Mouse (Mus musculus): ENCODE measurements around the gene Tmem206. TPM values are rescaled to one million over a fixed set of nuclear protein-coding genes. Genes with fewer than 3 reads are reported as not detected.
A peak's percentile ranks its signal among the peaks of the same experiment; 100 is the strongest.

The Tmem206 gene
- polyA plus RNA-seq (2014; fragmentation: Nextera tagmentation; extraction: Ambion mirVana): 57.0 and 62.5 TPM in 2 replicates

DNA sequence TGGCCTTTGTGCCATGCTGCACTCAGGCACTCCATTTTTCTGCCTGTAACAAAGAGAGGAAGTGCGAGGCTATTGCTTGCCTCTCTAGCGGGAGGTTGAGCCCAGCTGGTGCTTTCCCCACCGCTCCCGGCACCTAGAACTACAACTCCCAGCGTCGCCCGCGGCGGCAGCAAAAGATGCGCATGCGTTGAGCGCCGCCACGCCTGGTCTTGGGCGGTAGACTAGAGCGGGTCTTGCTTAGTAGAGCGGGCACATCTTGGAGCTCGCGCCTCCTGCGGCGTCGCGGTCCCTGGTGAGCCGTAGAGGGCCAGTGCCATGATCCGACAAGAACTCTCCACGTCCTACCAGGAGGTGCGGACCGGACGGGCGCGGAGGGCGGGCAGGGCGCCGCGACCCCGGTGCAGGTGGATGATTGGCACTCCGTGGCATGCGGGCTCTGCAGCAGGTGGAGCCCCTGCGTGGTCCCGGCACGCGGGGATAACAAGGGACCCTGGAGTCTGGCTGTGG is at the start of gene Tmem206:
Gene Tmem206 (plus strand): TSS at position 187 of the 507 bp plus-strand sequence.
- no peaks in the 10 kb centered on the region for H3K9me3 ChIP-seq (replicated peaks; ENCODE audit: control insufficient read depth, low read length)
- peak within 1 kb of the TSS; percentile 92 for H3K9ac ChIP-seq (ENCODE audit: low read length)
- peak within 1 kb of the TSS; percentile 84 for H3K4me3 ChIP-seq (ENCODE audit: low read depth, low read length)
- 0 out of 2 replicates have a peak, but pooled peaks cover 5% of the 10 kb centered on the region for H3K36me3 ChIP-seq (ENCODE audit: control insufficient read depth, insufficient read depth, low read length)
- peak within 1 kb of the TSS; percentile 87 for H3K4me2 ChIP-seq (ENCODE audit: low read length)
- H3K27ac ChIP-seq (ENCODE audit: low read depth, low read length): peak within 1 kb of the TSS; percentile 85
- H3K27me3 ChIP-seq (replicated peaks; ENCODE audit: control insufficient read depth, insufficient read depth, low read length): no peaks in the 10 kb centered on the region
- under 1% methylated on average over 41 of the region's 42 CpGs for WGBS
- ATAC-seq (peak; percentile 97), DNase-seq (ENCODE audit: low spot score) (peak; percentile 98)
- peaks cover 26% of the 10 kb centered on the region for H3K4me1 ChIP-seq (ENCODE audit: control insufficient read depth, insufficient read depth, low read length)

- Histone ChIP-seq H3K9ac (ENCODE audit: low read length) (no peak overlapping the region), H3K4me3 (ENCODE audit: low read depth, low read length) (no peak overlapping the region), H3K4me2 (ENCODE audit: low read length) (no peak overlapping the region), H3K27ac (ENCODE audit: low read depth, low read length) (no peak overlapping the region), H3K36me3 (ENCODE audit: control insufficient read depth, insufficient read depth, low read length) (no peaks in the 10 kb centered on the region), H3K9me3 (replicated peaks; ENCODE audit: control insufficient read depth, low read length) (no peaks in the 10 kb centered on the region), H3K27me3 (replicated peaks; ENCODE audit: control insufficient read depth, insufficient read depth, low read length) (no peaks in the 10 kb centered on the region), H3K4me1 (ENCODE audit: control insufficient read depth, insufficient read depth, low read length) (no peaks in the 10 kb centered on the region)
- WGBS: 87% methylated on average over 7 of the region's 7 CpGs
- no peak for ATAC-seq
- DNase-seq (ENCODE audit: low spot score): no peak
Measured at GRCm38 (mm10) chr1:191276181-191276580, 49.5 kb upstream of the Tmem206 start.

DNA sequence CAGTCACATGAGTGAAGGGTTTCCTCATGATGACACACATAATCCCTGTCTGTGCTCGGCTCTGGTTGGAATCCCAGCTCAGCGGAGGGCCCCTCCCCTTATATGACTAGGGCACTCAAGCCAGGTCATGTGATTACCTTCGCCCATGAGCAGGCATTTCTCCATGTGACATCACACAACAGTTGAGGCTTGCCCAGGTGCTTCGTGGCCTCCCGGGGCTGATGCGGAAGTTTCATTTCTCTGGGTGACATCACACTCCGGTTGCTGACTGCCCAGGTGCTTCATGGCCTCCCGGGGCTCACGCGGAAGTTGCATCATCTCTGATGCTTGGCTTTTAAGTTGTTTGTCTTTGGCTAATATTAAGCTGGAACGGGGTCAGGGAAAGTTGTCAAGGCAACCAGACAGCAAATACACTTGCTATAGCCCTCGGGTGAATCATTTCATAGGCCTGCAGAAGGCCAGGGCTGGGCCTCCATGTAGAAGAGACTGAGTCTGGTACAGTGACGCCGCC is 48.1 kb upstream of the Tmem206 start:
- Histone ChIP-seq H3K4me3 (ENCODE audit: low read depth, low read length) (no peak overlapping the region), H3K9me3 (replicated peaks; ENCODE audit: control insufficient read depth, low read length) (no peaks in the 10 kb centered on the region), H3K9ac (ENCODE audit: low read length) (no peak overlapping the region), H3K4me1 (ENCODE audit: control insufficient read depth, insufficient read depth, low read length) (no peaks in the 10 kb centered on the region), H3K36me3 (ENCODE audit: control insufficient read depth, insufficient read depth, low read length) (no peaks in the 10 kb centered on the region), H3K4me2 (ENCODE audit: low read length) (no peak overlapping the region), H3K27me3 (replicated peaks; ENCODE audit: control insufficient read depth, insufficient read depth, low read length) (no peaks in the 10 kb centered on the region), H3K27ac (ENCODE audit: low read depth, low read length) (no peak overlapping the region)
- DNase-seq (ENCODE audit: low spot score) (no peak), ATAC-seq (no peak)
- 76% methylated on average over 14 of the region's 14 CpGs for WGBS

DNA sequence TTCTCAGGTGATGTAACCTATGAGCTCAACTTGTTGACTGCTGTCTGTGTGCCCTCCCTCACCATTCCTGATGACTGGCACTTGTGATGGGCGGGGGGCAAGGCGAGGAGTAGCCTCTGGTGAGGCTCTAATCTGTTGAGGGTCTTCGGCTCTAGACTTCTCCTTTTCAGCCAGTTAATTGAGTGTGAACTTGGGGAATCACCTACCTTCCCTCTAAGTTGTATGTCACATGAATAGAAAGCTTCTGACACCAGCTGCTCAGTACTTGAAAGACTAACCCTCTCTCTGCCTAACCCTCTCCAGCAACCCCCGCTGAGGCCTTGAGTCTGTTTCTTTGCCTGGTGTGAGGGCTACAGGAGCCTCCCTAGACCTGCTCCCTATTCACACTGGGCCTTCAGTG is 47.4 kb upstream of the Tmem206 start:
- H3K27ac ChIP-seq (ENCODE audit: low read depth, low read length): no peak overlapping the region
- ATAC-seq: no peak
- no peaks in the 10 kb centered on the region for H3K4me1 ChIP-seq (ENCODE audit: control insufficient read depth, insufficient read depth, low read length)
- H3K4me3 ChIP-seq (ENCODE audit: low read depth, low read length): no peak overlapping the region
- WGBS: 81% methylated on average over 4 of the region's 4 CpGs
- no peak overlapping the region for H3K4me2 ChIP-seq (ENCODE audit: low read length)
- no peak overlapping the region for H3K9ac ChIP-seq (ENCODE audit: low read length)
- H3K36me3 ChIP-seq (ENCODE audit: control insufficient read depth, insufficient read depth, low read length): no peaks in the 10 kb centered on the region
- no peaks in the 10 kb centered on the region for H3K9me3 ChIP-seq (replicated peaks; ENCODE audit: control insufficient read depth, low read length)
- no peak for DNase-seq (ENCODE audit: low spot score)
- no peaks in the 10 kb centered on the region for H3K27me3 ChIP-seq (replicated peaks; ENCODE audit: control insufficient read depth, insufficient read depth, low read length)

- no peaks in the 10 kb centered on the region for H3K9me3 ChIP-seq (replicated peaks; ENCODE audit: control insufficient read depth, low read length)
- H3K27me3 ChIP-seq (replicated peaks; ENCODE audit: control insufficient read depth, insufficient read depth, low read length): no peaks in the 10 kb centered on the region
- no peaks in the 10 kb centered on the region for H3K4me1 ChIP-seq (ENCODE audit: control insufficient read depth, insufficient read depth, low read length)
- no peak overlapping the region for H3K4me3 ChIP-seq (ENCODE audit: low read depth, low read length)
- H3K27ac ChIP-seq (ENCODE audit: low read depth, low read length): no peak overlapping the region
- no peak overlapping the region for H3K9ac ChIP-seq (ENCODE audit: low read length)
- no peaks in the 10 kb centered on the region for H3K36me3 ChIP-seq (ENCODE audit: control insufficient read depth, insufficient read depth, low read length)
- no peak overlapping the region for H3K4me2 ChIP-seq (ENCODE audit: low read length)
- no peak for DNase-seq (ENCODE audit: low spot score)
- ATAC-seq: no peak
- 49% methylated on average over 7 of the region's 7 CpGs for WGBS
Measured at GRCm38 (mm10) chr1:191281171-191281570, 44.5 kb upstream of the Tmem206 start.

DNA sequence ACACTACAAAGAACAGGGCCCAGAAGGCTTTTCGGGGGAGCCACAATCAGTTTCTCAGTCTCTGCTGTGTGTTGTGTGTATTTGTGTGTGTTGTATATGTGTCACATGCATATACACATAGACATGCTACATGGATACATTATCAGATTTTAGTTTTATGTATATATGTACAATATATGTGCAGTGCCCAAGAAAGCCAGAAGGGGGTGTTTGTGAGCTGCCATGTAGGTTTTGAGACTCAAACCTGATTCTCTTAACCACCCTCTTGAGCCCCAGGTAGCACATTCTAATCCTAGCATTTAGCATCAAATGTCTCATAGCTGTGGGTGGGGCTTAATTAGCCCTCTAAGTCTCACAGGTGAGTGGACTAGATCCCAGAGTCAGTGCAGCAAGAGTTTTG is 43.4 kb upstream of the Tmem206 start:
- 83% methylated on average over 1 of the region's 1 CpGs for WGBS
- DNase-seq (ENCODE audit: low spot score): no peak

DNA sequence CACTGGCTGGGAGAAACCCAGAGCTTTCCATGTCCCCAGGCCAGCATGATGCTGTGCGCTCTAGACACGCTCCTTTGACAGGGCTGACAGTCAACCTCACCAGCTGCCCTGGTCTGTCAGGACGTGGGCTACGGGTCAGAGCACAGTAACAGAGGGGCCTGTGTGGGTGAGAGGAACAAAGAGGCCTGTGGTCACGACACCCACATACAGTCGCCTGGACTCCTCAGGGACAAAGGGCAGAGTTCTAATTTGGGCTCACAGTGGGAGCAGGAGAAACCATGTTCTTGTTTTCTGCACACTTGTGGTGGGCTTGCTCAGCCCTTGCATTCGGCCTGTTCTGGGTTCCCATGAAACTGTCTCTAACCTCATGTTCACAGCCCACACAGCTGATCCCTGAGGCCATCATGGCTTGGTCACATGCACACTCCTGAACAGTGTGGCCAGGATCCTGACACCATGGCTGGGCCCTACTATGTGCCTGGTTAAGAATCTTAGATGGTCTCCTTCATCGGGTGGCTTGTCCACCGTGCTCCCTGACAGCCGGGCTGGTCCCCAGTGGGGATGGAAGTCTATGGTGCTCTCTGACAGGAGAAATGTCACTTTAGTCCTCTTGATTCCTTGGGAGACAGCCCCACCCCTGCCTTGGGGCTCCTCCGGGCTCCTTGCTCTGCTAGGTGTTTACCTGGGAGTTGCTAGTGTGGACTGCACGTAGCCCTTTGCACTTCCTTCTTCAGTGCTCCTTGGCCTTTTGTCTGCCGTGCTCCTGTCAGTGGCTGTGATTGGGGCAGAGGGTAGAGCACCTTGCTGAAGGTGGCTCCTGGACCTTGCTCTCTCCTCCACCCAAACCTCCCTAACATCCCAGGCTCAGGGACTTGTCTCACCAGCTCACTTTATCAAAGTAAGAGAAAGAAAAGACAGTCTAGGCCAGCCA is 42.3 kb upstream of the Tmem206 start:
- H3K9me3 ChIP-seq (replicated peaks; ENCODE audit: control insufficient read depth, low read length): no peaks in the 10 kb centered on the region
- WGBS: 84% methylated on average over 13 of the region's 13 CpGs
- DNase-seq (ENCODE audit: low spot score) (no peak), ATAC-seq (no peak)
- no peak overlapping the region for H3K27ac ChIP-seq (ENCODE audit: low read depth, low read length)
- H3K4me1 ChIP-seq (ENCODE audit: control insufficient read depth, insufficient read depth, low read length): no peaks in the 10 kb centered on the region
- no peaks in the 10 kb centered on the region for H3K36me3 ChIP-seq (ENCODE audit: control insufficient read depth, insufficient read depth, low read length)
- no peak overlapping the region for H3K9ac ChIP-seq (ENCODE audit: low read length)
- H3K27me3 ChIP-seq (replicated peaks; ENCODE audit: control insufficient read depth, insufficient read depth, low read length): no peaks in the 10 kb centered on the region
- no peak overlapping the region for H3K4me3 ChIP-seq (ENCODE audit: low read depth, low read length)
- no peak overlapping the region for H3K4me2 ChIP-seq (ENCODE audit: low read length)

More for the DNA sequence above, 43.4 kb upstream of the Tmem206 start:
- no peaks in the 10 kb centered on the region for H3K9me3 ChIP-seq (replicated peaks; ENCODE audit: control insufficient read depth, low read length)
- no peaks in the 10 kb centered on the region for H3K36me3 ChIP-seq (ENCODE audit: control insufficient read depth, insufficient read depth, low read length)
- no peak overlapping the region for H3K4me2 ChIP-seq (ENCODE audit: low read length)
- no peaks in the 10 kb centered on the region for H3K4me1 ChIP-seq (ENCODE audit: control insufficient read depth, insufficient read depth, low read length)
- no peak overlapping the region for H3K9ac ChIP-seq (ENCODE audit: low read length)
- H3K27ac ChIP-seq (ENCODE audit: low read depth, low read length): no peak overlapping the region
- no peaks in the 10 kb centered on the region for H3K27me3 ChIP-seq (replicated peaks; ENCODE audit: control insufficient read depth, insufficient read depth, low read length)
- no peak overlapping the region for H3K4me3 ChIP-seq (ENCODE audit: low read depth, low read length)
- no peak for ATAC-seq

- DNase-seq (ENCODE audit: low spot score): no peak
- no peaks in the 10 kb centered on the region for H3K4me1 ChIP-seq (ENCODE audit: control insufficient read depth, insufficient read depth, low read length)
- no peaks in the 10 kb centered on the region for H3K9me3 ChIP-seq (replicated peaks; ENCODE audit: control insufficient read depth, low read length)
- WGBS: 87% methylated on average over 8 of the region's 8 CpGs
- H3K27ac ChIP-seq (ENCODE audit: low read depth, low read length): no peak overlapping the region
- no peak overlapping the region for H3K4me3 ChIP-seq (ENCODE audit: low read depth, low read length)
- no peaks in the 10 kb centered on the region for H3K27me3 ChIP-seq (replicated peaks; ENCODE audit: control insufficient read depth, insufficient read depth, low read length)
- no peaks in the 10 kb centered on the region for H3K36me3 ChIP-seq (ENCODE audit: control insufficient read depth, insufficient read depth, low read length)
- no peak overlapping the region for H3K9ac ChIP-seq (ENCODE audit: low read length)
- no peak overlapping the region for H3K4me2 ChIP-seq (ENCODE audit: low read length)
- ATAC-seq: no peak
Measured at GRCm38 (mm10) chr1:191284502-191284901, 41.2 kb upstream of the Tmem206 start.

GRCm38 (mm10) chr1:191288762-191289161 is 37.0 kb upstream of the Tmem206 start:
- Histone ChIP-seq H3K4me2 (ENCODE audit: low read length) (no peak overlapping the region), H3K27ac (ENCODE audit: low read depth, low read length) (no peak overlapping the region), H3K9ac (ENCODE audit: low read length) (no peak overlapping the region), H3K4me3 (ENCODE audit: low read depth, low read length) (no peak overlapping the region), H3K27me3 (replicated peaks; ENCODE audit: control insufficient read depth, insufficient read depth, low read length) (no peaks in the 10 kb centered on the region), H3K9me3 (replicated peaks; ENCODE audit: control insufficient read depth, low read length) (no peaks in the 10 kb centered on the region), H3K4me1 (ENCODE audit: control insufficient read depth, insufficient read depth, low read length) (no peaks in the 10 kb centered on the region), H3K36me3 (ENCODE audit: control insufficient read depth, insufficient read depth, low read length) (no peaks in the 10 kb centered on the region)
- 38% methylated on average over 8 of the region's 8 CpGs for WGBS
- no peak for ATAC-seq
- no peak for DNase-seq (ENCODE audit: low spot score)

Data from forebrain, embryonic 14.5 days (tissue).